Mouse (Mus musculus): Measurements from ENCODE around the gene Atg9a.

- no peak for TF ChIP-seq FLI1 (IDR thresholded peaks at IDR 0.05; ENCODE audit: low read length)
- no peak for TF ChIP-seq GATA1 (IDR thresholded peaks at IDR 0.05; ENCODE audit: borderline replicate concordance, low read length)
These were observed 10.6 kb downstream of the Atg9a start for GRCm38 (mm10) chr1:75181377-75181870.
